Mouse (Mus musculus) hindbrain, postnatal 0 days (tissue): ENCODE data around the gene Lyg1. TPM values are rescaled to one million over a fixed set of nuclear protein-coding genes. Genes with fewer than 3 reads are reported as not detected.
A peak's percentile ranks its signal among the peaks of the same experiment; 100 is the strongest.

Experiments used
- ATAC-seq: fragments of 200-750 bp; cut with Nextera tagmentation; 2 replicates; pipeline ENCODE4 v1.8.0; 2017; ENCODE audit warnings: mild to moderate bottlenecking, moderate TSS enrichment, moderate library complexity
- DNase-seq: peaks from one replicate; pipeline ENCODE4 v3.0.0-alpha.2; 2015; ENCODE audit warnings: low spot score
- H3K27ac ChIP-seq: fragments of 300-500 bp; sonication (generic); 2 replicates; pipeline ENCODE4 v1.5.1; 2014; ENCODE audit warnings: mild to moderate bottlenecking
- H3K27me3 ChIP-seq: fragments of 300-500 bp; sonication (generic); 2 replicates; pipeline ENCODE4 v1.6.1; 2014; ENCODE audit warnings: low read length, mixed read lengths; ENCODE audit not compliant: insufficient read depth
- H3K36me3 ChIP-seq: fragments of 300-500 bp; sonication (generic); 2 replicates; pipeline ENCODE4 v1.6.1; 2014; ENCODE audit warnings: low read length, mixed read lengths; ENCODE audit not compliant: insufficient read depth
- H3K4me1 ChIP-seq: fragments of 300-500 bp; sonication (generic); 2 replicates; pipeline ENCODE4 v1.6.1; 2014; ENCODE audit warnings: antibody characterized with exemption, low read length, mixed read lengths; ENCODE audit not compliant: insufficient read depth
- H3K4me2 ChIP-seq: fragments of 300-500 bp; sonication (generic); 2 replicates; pipeline ENCODE4 v1.6.1; 2014; ENCODE audit warnings: low read depth, mild to moderate bottlenecking, low read length, moderate library complexity, mixed read lengths
- H3K4me3 ChIP-seq: fragments of 300-500 bp; sonication (generic); 2 replicates; pipeline ENCODE4 v1.5.1; 2014; ENCODE audit warnings: low read length
- H3K9ac ChIP-seq: fragments of 300-500 bp; sonication (generic); replicated peaks from 2 replicates; pipeline ENCODE4 v1.6.1; 2014; ENCODE audit warnings: mild to moderate bottlenecking, low read length, moderate library complexity, mixed read lengths
- H3K9me3 ChIP-seq: fragments of 300-500 bp; sonication (generic); 2 replicates; pipeline ENCODE4 v1.6.1; 2016; ENCODE audit warnings: low read length, mixed read lengths
- CTCF ChIP-seq: IDR thresholded peaks from 2 replicates; pipeline ENCODE4 v1.5.1; 2016; ENCODE audit warnings: antibody characterized with exemption, control low read depth, low read depth
- WGBS: fragments of 180-500 bp; shearing (Covaris S2); extraction: QIAGEN DNeasy Blood & Tissue Kit; methylation state at CpG from one replicate; pipeline ENCODE4 v1.1.7; 2014; 5-methylcytosine and 5-hydroxymethylcytosine counted together
- polyA plus RNA-seq: library from polyadenylated mRNA; unstranded; fragments of >200 nt; fragmentation: Nextera tagmentation; extraction: Ambion mirVana; gene quantifications from 2 replicates; pipeline ENCODE4 v1.2.1, GENCODE M21; 2015
- total RNA-seq: library from RNA; depleted of rRNA; stranded (reverse); fragments of >200 nt; gene quantifications from 2 replicates; pipeline ENCODE4 v1.2.3, GENCODE M21; 2014; rRNA removed

Lyg1 gene
- total RNA-seq (not detected in 2 replicates), polyA plus RNA-seq (not detected in 2 replicates)

DNA sequence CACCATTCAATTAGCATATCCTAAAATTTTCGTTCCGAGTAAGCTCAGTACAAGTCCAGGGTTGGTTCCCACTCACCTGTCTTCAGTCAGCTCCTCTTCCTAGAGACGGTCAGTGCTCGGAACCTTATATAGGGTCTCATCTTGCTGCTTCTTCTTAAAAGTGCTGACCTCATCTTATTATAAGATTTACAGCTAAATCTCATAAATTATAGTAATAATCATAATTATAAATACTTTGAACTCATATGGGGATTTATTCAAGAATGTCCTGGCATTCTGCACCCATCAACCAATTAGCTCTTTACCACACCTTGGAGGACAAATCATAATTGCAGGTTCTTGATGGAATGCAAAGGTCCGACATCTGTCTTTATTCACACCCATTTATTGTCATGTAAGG is at the start of gene Lyg1:
TSS of gene Lyg1 (minus strand) at position 101 of the 400 bp plus-strand sequence.
- 87% methylated on average over 5 of the region's 5 CpGs for WGBS
- TF ChIP-seq CTCF, result no peak
- Histone ChIP-seq H3K9me3 (no peaks in the 10 kb centered on the region), H3K4me1 (no peaks in the 10 kb centered on the region), H3K36me3 (no peaks in the 10 kb centered on the region), H3K4me2 (no peak within 1 kb of the TSS), H3K27ac (no peak within 1 kb of the TSS), H3K9ac (no peak within 1 kb of the TSS), H3K27me3 (no peaks in the 10 kb centered on the region), H3K4me3 (no peak within 1 kb of the TSS)
- DNase-seq, result no peak
- ATAC-seq, result no peak

DNA sequence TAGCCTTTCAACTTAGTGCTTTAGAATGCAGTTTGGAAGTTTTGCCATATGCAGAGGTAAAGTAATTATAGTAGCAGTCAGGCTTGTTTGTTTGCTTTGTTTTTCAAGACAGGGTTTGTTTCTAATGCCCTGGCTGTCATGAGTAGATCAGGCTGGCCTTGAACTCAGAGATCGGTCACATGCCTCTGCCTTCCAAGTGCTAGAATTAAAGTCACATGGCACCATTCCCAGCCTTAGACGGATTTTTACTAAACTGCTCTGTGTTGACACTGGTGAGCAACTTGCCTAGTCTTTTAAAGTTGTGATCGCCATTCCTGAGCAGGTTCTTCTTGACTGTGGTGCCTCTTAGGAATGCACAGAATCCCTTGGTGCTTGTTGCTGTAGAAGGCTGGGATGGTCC is 49.2 kb upstream of the Lyg1 start:
- Histone ChIP-seq H3K4me3 (no peak overlapping the region), H3K27ac (no peak overlapping the region), H3K4me2 (no peak overlapping the region), H3K9me3 (no peaks in the 10 kb centered on the region), H3K4me1 (no peaks in the 10 kb centered on the region), H3K27me3 (no peaks in the 10 kb centered on the region), H3K36me3 (no peaks in the 10 kb centered on the region), H3K9ac (no peak overlapping the region)
- DNase-seq, result no peak
- TF ChIP-seq CTCF, result no peak
- no peak for ATAC-seq
- 70% methylated on average over 3 of the region's 3 CpGs for WGBS

DNA sequence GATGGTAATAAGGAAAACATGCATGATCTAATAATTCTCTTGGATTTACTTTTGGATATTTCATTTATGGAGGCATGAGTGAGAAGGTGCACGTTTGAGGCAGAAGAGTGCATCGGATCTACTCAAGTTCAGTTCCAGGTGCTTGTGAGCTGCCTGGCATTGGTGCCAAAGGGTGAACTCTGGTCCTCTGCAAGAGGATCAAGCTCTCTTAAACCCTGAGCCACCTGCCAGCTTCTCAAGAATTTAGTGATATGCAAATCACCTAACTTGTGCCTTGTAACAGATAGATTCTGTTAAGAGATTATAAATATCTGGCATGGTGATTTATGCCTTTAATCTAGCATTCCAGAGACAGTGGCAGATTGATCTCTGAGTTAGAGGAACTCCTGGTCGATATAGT is 45.5 kb upstream of the Lyg1 start:
- H3K9ac ChIP-seq, result no peak overlapping the region
- no peak for TF ChIP-seq CTCF
- H3K27ac ChIP-seq, result no peak overlapping the region
- ATAC-seq, result no peak
- no peaks in the 10 kb centered on the region for H3K36me3 ChIP-seq
- H3K9me3 ChIP-seq, result no peaks in the 10 kb centered on the region
- DNase-seq, result no peak
- H3K4me1 ChIP-seq, result peaks cover 6% of the 10 kb centered on the region
- no peaks in the 10 kb centered on the region for H3K27me3 ChIP-seq
- no peak overlapping the region for H3K4me2 ChIP-seq
- no peak overlapping the region for H3K4me3 ChIP-seq
- WGBS, result 89% methylated on average over 3 of the region's 3 CpGs

DNA sequence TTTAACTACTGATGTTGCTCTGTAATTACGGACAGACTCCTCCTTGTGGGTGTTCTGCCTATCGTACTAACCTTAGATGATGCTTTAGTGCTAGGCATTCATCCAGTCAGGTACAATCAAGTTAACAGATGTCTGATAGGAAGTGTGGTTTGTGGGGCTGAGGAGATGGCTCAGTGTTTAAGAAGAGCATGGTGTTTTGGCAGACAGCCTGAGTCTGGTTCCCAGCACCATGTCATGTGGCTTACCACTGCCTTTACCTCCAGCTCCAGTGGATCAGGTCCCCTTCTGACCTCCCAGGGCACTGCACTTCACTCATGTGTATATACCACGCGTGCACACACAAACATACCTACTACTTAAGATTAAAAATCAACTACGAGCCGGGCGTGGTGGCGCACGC is 44.4 kb upstream of the Lyg1 start:
- H3K36me3 ChIP-seq, result no peaks in the 10 kb centered on the region
- H3K4me3 ChIP-seq, result no peak overlapping the region
- no peak overlapping the region for H3K9ac ChIP-seq
- WGBS, result 93% methylated on average over 9 of the region's 9 CpGs
- DNase-seq (no peak), ATAC-seq (no peak)
- no peak overlapping the region for H3K27ac ChIP-seq
- no peak for TF ChIP-seq CTCF
- no peaks in the 10 kb centered on the region for H3K27me3 ChIP-seq
- H3K4me1 ChIP-seq, result peaks cover 6% of the 10 kb centered on the region
- no peak overlapping the region for H3K4me2 ChIP-seq
- no peaks in the 10 kb centered on the region for H3K9me3 ChIP-seq

DNA sequence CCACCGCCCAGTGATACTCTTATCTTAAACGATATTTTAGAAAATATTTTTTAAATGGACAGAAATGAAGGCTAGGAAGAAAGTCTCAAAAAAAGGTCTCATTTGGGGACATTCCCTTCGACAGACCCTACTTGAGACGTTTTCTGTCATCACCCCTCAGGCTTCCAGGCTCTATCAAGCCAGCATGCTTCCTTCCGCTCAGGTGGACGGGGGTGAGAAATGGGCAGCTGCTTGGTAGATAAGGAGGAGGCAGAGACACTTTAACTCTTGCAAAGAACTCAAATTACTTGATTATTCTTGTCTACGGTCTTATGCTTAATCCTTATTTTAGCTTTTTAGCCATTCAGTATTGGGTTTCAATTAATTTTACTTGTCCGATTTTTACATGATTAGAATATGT is 43.3 kb upstream of the Lyg1 start:
- Histone ChIP-seq H3K27me3 (no peaks in the 10 kb centered on the region), H3K9ac (no peak overlapping the region), H3K4me1 (peaks cover 12% of the 10 kb centered on the region), H3K9me3 (no peaks in the 10 kb centered on the region), H3K36me3 (no peaks in the 10 kb centered on the region), H3K4me3 (no peak overlapping the region), H3K4me2 (no peak overlapping the region), H3K27ac (no peak overlapping the region)
- no peak for DNase-seq
- TF ChIP-seq CTCF, result no peak
- no peak for ATAC-seq
- WGBS, result 93% methylated on average over 8 of the region's 8 CpGs

DNA sequence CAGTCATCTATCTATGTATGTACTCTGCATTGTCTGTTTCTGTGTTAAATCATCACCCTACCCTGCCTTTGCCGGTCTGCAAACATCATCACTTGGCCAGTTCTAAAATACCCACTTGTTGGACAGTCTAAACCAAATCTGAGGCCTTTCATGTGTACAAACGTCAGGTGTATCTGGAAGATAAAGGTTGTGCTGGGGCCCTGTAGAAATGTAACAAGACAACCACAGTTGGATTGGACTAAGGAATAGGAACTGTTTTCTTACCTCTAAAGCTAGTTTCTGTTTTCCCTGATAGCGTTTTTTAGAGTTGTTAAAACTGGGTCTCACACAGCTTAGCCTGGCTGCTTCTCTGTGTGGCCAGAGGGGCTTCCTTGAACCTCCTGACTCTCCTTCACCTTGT is 42.0 kb upstream of the Lyg1 start:
- peak overlapping the region; percentile 90; the same call in 1 of the 2 replicates for H3K9ac ChIP-seq
- H3K4me1 ChIP-seq, result peaks cover 12% of the 10 kb centered on the region
- no peak for DNase-seq
- 85% methylated on average over 3 of the region's 3 CpGs for WGBS
- TF ChIP-seq CTCF, result no peak
- peaks cover 6% of the 10 kb centered on the region for H3K36me3 ChIP-seq
- H3K27me3 ChIP-seq, result no peaks in the 10 kb centered on the region
- H3K4me3 ChIP-seq, result no peak overlapping the region
- H3K27ac ChIP-seq, result no peak overlapping the region
- no peak for ATAC-seq
- peak overlapping the region; percentile 87; the same call in 1 of the 2 replicates for H3K4me2 ChIP-seq
- H3K9me3 ChIP-seq, result no peaks in the 10 kb centered on the region

DNA sequence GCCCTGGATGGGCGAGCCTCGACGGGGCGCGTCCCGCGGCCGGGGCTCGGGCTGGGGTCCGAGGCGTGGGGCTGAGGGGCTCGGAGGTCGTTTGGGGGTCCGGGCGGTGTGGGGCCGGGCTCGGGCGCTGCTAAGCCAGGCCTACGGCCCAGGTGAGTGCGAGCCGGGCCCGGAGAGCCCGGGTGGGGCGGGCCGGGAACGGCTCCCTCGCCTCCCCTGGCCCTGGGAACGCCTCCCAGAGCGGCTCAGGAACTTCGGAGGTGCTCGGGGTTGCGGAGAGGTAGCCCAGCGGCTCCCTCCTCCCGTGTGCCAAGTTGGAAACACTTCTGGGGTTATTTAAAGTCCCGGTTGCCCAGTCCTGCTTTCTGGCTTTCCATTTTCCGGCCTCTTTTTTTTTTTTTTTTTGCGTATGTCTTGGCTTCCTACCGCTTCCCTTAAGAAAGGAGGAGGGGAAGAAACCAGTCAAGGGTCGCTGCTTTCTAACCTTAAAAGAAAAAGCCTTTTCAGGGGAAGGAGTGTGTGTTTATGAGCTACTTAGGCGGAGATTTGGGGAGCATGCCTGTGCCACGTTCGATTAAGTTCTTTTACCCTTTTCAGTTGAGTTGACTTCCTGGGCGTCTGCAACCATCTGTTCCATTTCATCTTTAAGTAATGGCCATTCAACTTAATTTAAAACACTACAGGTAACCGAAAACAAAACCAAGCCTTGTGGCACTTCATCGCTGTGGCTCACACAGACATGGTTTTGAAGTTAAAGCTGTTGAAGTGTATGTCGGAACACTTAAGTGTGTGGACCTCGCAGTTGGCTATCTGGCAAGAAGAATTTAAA is 41.0 kb upstream of the Lyg1 start:
- Histone ChIP-seq H3K27me3 (no peaks in the 10 kb centered on the region), H3K4me2 (peak overlapping the region; percentile 87), H3K9ac (peak overlapping the region; percentile 90), H3K4me1 (peaks cover 12% of the 10 kb centered on the region), H3K36me3 (peaks cover 16% of the 10 kb centered on the region), H3K9me3 (no peaks in the 10 kb centered on the region), H3K4me3 (peak overlapping the region; percentile 95), H3K27ac (peak overlapping the region; percentile 89)
- peak; percentile 8; the same call in 1 of the 2 replicates for ATAC-seq
- no peak for DNase-seq
- 5% methylated on average over 36 of the region's 47 CpGs for WGBS
- no peak for TF ChIP-seq CTCF
